Mouse (Mus musculus) forebrain, embryonic 14.5 days (tissue): Measurements from ENCODE around the gene Nos1ap. TPM values are rescaled to one million over a fixed set of nuclear protein-coding genes. Genes with fewer than 3 reads are reported as not detected.

Experiments
- ATAC-seq: fragments of 200-750 bp; cut with Nextera tagmentation; 2 replicates; pipeline ENCODE4 v1.8.0; 2017; ENCODE audit warnings: mild to moderate bottlenecking, moderate library complexity
- DNase-seq: peaks from one replicate; pipeline ENCODE4 v3.0.0-alpha.2; 2015; ENCODE audit warnings: low spot score
- H3K27ac ChIP-seq: fragments of 300-500 bp; sonication (generic); 2 replicates; pipeline ENCODE4 v1.5.1; 2014; ENCODE audit warnings: low read depth, mild to moderate bottlenecking, control low read depth, low read length, moderate library complexity
- H3K27me3 ChIP-seq: fragments of 300-500 bp; sonication (generic); replicated peaks from 2 replicates; pipeline ENCODE4 v1.6.1; 2014; ENCODE audit warnings: low read length, control low read depth, mixed read lengths; ENCODE audit not compliant: control insufficient read depth, insufficient read depth
- H3K36me3 ChIP-seq: fragments of 300-500 bp; sonication (generic); 2 replicates; pipeline ENCODE4 v1.6.1; 2014; ENCODE audit warnings: low read length, control low read depth; ENCODE audit not compliant: control insufficient read depth, insufficient read depth
- H3K4me1 ChIP-seq: fragments of 300-500 bp; sonication (generic); 2 replicates; pipeline ENCODE4 v1.6.1; 2014; ENCODE audit warnings: antibody characterized with exemption, low read length, control low read depth; ENCODE audit not compliant: control insufficient read depth, insufficient read depth
- H3K4me2 ChIP-seq: fragments of 300-500 bp; sonication (generic); 2 replicates; pipeline ENCODE4 v1.6.1; 2014; ENCODE audit warnings: mild to moderate bottlenecking, control low read depth, low read length
- H3K4me3 ChIP-seq: fragments of 300-500 bp; sonication (generic); 2 replicates; pipeline ENCODE4 v1.5.1; 2014; ENCODE audit warnings: low read depth, low read length, control low read depth
- H3K9ac ChIP-seq: fragments of 300-500 bp; sonication (generic); 2 replicates; pipeline ENCODE4 v1.6.1; 2014; ENCODE audit warnings: mild to moderate bottlenecking, low read length, control low read depth, moderate library complexity
- H3K9me3 ChIP-seq: fragments of 300-500 bp; sonication (generic); replicated peaks from 2 replicates; pipeline ENCODE4 v1.6.1; 2016; ENCODE audit warnings: low read length, control low read depth, mixed read lengths; ENCODE audit not compliant: control insufficient read depth
- WGBS: fragments of 180-500 bp; shearing (Covaris S2); extraction: QIAGEN DNeasy Blood & Tissue Kit; methylation state at CpG from one replicate; pipeline ENCODE4 v1.1.7; 2014; 5-methylcytosine and 5-hydroxymethylcytosine counted together
- polyA plus RNA-seq: library from polyadenylated mRNA; unstranded; fragments of >200 nt; fragmentation: Nextera tagmentation; extraction: Ambion mirVana; gene quantifications from 2 replicates; pipeline ENCODE4 v1.2.1, GENCODE M21; 2014

Nos1ap gene
- polyA plus RNA-seq, 1 experiment from 2014 or later: 8.4 TPM

GRCm38 (mm10) chr1:170423048-170423447 lies 166.6 kb downstream of the Nos1ap start:
- Histone ChIP-seq H3K9me3 (no peaks in the 10 kb centered on the region), H3K4me3 (no peak overlapping the region), H3K9ac (no peak overlapping the region), H3K27me3 (no peaks in the 10 kb centered on the region), H3K36me3 (no peaks in the 10 kb centered on the region), H3K27ac (no peak overlapping the region), H3K4me2 (no peak overlapping the region), H3K4me1 (peaks cover 5% of the 10 kb centered on the region)
- ATAC-seq: no peak
- DNase-seq: no peak
- 67% methylated on average over 1 of the region's 1 CpGs for WGBS

GRCm38 (mm10) chr1:170422188-170422587 lies 167.5 kb downstream of the Nos1ap start:
- ATAC-seq (no peak), DNase-seq (no peak)
- H3K4me1 ChIP-seq: peaks cover 5% of the 10 kb centered on the region
- no peak overlapping the region for H3K27ac ChIP-seq
- H3K9ac ChIP-seq: no peak overlapping the region
- WGBS: 86% methylated on average over 4 of the region's 4 CpGs
- no peak overlapping the region for H3K4me2 ChIP-seq
- H3K36me3 ChIP-seq: no peaks in the 10 kb centered on the region
- H3K27me3 ChIP-seq: no peaks in the 10 kb centered on the region
- no peak overlapping the region for H3K4me3 ChIP-seq
- no peaks in the 10 kb centered on the region for H3K9me3 ChIP-seq

- DNase-seq (no peak), ATAC-seq (no peak)
- peaks cover 8% of the 10 kb centered on the region for H3K4me1 ChIP-seq
- H3K9me3 ChIP-seq: no peaks in the 10 kb centered on the region
- no peaks in the 10 kb centered on the region for H3K36me3 ChIP-seq
- H3K27me3 ChIP-seq: no peaks in the 10 kb centered on the region
- H3K27ac ChIP-seq: no peak overlapping the region
- H3K4me3 ChIP-seq: no peak overlapping the region
- H3K4me2 ChIP-seq: no peak overlapping the region
- H3K9ac ChIP-seq: no peak overlapping the region
- WGBS: 78% methylated on average over 3 of the region's 3 CpGs
Observed at GRCm38 (mm10) chr1:170419961-170420360, 169.7 kb downstream of the Nos1ap start.

- no peak for DNase-seq
- Histone ChIP-seq H3K36me3 (no peaks in the 10 kb centered on the region), H3K4me1 (peaks cover 3% of the 10 kb centered on the region), H3K4me2 (no peak overlapping the region), H3K27ac (no peak overlapping the region), H3K27me3 (no peaks in the 10 kb centered on the region), H3K4me3 (no peak overlapping the region), H3K9ac (no peak overlapping the region), H3K9me3 (no peaks in the 10 kb centered on the region)
- 58% methylated on average over 1 of the region's 1 CpGs for WGBS
- no peak for ATAC-seq
Observed at GRCm38 (mm10) chr1:170418131-170418530, 171.5 kb downstream of the Nos1ap start.

GRCm38 (mm10) chr1:170416967-170417366 lies 172.7 kb downstream of the Nos1ap start:
- DNase-seq: no peak
- H3K9ac ChIP-seq: no peak overlapping the region
- no peak overlapping the region for H3K4me3 ChIP-seq
- no peaks in the 10 kb centered on the region for H3K9me3 ChIP-seq
- peaks cover 3% of the 10 kb centered on the region for H3K4me1 ChIP-seq
- H3K27ac ChIP-seq: no peak overlapping the region
- ATAC-seq: no peak
- 63% methylated on average over 2 of the region's 2 CpGs for WGBS
- no peak overlapping the region for H3K4me2 ChIP-seq
- H3K36me3 ChIP-seq: no peaks in the 10 kb centered on the region
- H3K27me3 ChIP-seq: no peaks in the 10 kb centered on the region

- no peak overlapping the region for H3K27ac ChIP-seq
- no peak overlapping the region for H3K9ac ChIP-seq
- DNase-seq (no peak), ATAC-seq (no peak)
- 46% methylated on average over 6 of the region's 6 CpGs for WGBS
- H3K4me3 ChIP-seq: no peak overlapping the region
- no peak overlapping the region for H3K4me2 ChIP-seq
- H3K36me3 ChIP-seq: no peaks in the 10 kb centered on the region
- H3K4me1 ChIP-seq: peaks cover 3% of the 10 kb centered on the region
- no peaks in the 10 kb centered on the region for H3K9me3 ChIP-seq
- no peaks in the 10 kb centered on the region for H3K27me3 ChIP-seq
Observed at GRCm38 (mm10) chr1:170416206-170416605, 173.5 kb downstream of the Nos1ap start.

GRCm38 (mm10) chr1:170415395-170415794 lies 174.3 kb downstream of the Nos1ap start:
- H3K4me3 ChIP-seq: no peak overlapping the region
- no peaks in the 10 kb centered on the region for H3K27me3 ChIP-seq
- 20% methylated on average over 3 of the region's 3 CpGs for WGBS
- H3K4me2 ChIP-seq: no peak overlapping the region
- H3K27ac ChIP-seq: no peak overlapping the region
- H3K9ac ChIP-seq: no peak overlapping the region
- no peaks in the 10 kb centered on the region for H3K9me3 ChIP-seq
- ATAC-seq (no peak), DNase-seq (peak; percentile 32)
- peaks cover 3% of the 10 kb centered on the region for H3K4me1 ChIP-seq
- H3K36me3 ChIP-seq: no peaks in the 10 kb centered on the region

GRCm38 (mm10) chr1:170410402-170411191 lies 179.1 kb downstream of the Nos1ap start:
- Histone ChIP-seq H3K4me2 (no peak overlapping the region), H3K4me1 (peaks cover 12% of the 10 kb centered on the region; the same call in 1 of the 2 replicates), H3K9me3 (no peaks in the 10 kb centered on the region), H3K27me3 (no peaks in the 10 kb centered on the region), H3K9ac (no peak overlapping the region), H3K4me3 (no peak overlapping the region), H3K36me3 (no peaks in the 10 kb centered on the region), H3K27ac (no peak overlapping the region)
- DNase-seq: no peak
- no peak for ATAC-seq
- WGBS: 87% methylated on average over 8 of the region's 8 CpGs

GRCm38 (mm10) chr1:170409091-170409490 lies 180.6 kb downstream of the Nos1ap start:
- 15% methylated on average over 4 of the region's 4 CpGs for WGBS
- Histone ChIP-seq H3K9ac (no peak overlapping the region), H3K4me2 (no peak overlapping the region), H3K27me3 (no peaks in the 10 kb centered on the region), H3K4me1 (peaks cover 9% of the 10 kb centered on the region; the same call in 1 of the 2 replicates), H3K9me3 (no peaks in the 10 kb centered on the region), H3K36me3 (no peaks in the 10 kb centered on the region), H3K4me3 (no peak overlapping the region), H3K27ac (no peak overlapping the region)
- ATAC-seq (peak; percentile 68), DNase-seq (peak; percentile 53)
